Mouse (Mus musculus) testis, adult 2 months (tissue): ENCODE results near the gene Znfx1.

ENCODE experiments used
- CTCF ChIP-seq: fragments of 200-500 bp; IDR thresholded peaks from 2 replicates; pipeline ENCODE4 v1.5.1; 2012; ENCODE audit warnings: low read depth, mild to moderate bottlenecking, inconsistent platforms, low read length, moderate library complexity; ENCODE audit not compliant: control insufficient read depth, insufficient read depth, insufficient replicate concordance
- POLR2A ChIP-seq: fragments of 200-500 bp; IDR thresholded peaks from 2 replicates; pipeline ENCODE4 v1.6.1; 2012; ENCODE audit warnings: low read depth, mild to moderate bottlenecking, inconsistent platforms, low read length, moderate library complexity; ENCODE audit not compliant: control insufficient read depth

DNA sequence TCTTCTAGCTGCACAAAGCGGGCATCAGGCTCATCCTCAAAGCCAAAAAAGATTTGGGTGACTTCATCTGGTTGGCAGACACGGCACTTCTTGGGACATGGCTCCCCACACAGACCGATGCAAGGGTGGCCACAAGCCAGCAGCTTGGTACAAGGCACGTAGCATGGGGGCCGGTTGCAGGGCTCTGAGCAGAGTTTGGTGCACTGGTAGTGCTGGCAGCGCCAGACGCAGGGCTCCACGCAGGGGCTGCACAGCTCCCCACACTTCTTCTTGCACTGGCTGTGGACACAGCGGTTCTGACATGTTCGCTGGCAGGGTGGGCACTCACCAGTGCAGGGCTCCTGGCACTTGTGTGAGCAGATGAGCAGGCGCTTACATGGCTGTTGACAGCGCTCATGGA is 25.1 kb downstream of the Znfx1 start:
- no peak for TF ChIP-seq POLR2A
- no peak for TF ChIP-seq CTCF
